Mouse (Mus musculus) forebrain, embryonic 13.5 days (tissue): ENCODE data around the gene Ascc2. TPM values are rescaled to one million over a fixed set of nuclear protein-coding genes. Genes with fewer than 3 reads are reported as not detected.

Source experiments
- ATAC-seq: fragments of 200-750 bp; cut with Nextera tagmentation; 2 replicates; pipeline ENCODE4 v1.8.0; 2017
- H3K27ac ChIP-seq: fragments of 300-500 bp; sonication (generic); 2 replicates; pipeline ENCODE4 v1.5.1; 2015; ENCODE audit warnings: inconsistent platforms, mild to moderate bottlenecking, moderate library complexity
- H3K27me3 ChIP-seq: fragments of 300-500 bp; sonication (generic); 2 replicates; pipeline ENCODE4 v1.6.1; 2015; ENCODE audit warnings: mild to moderate bottlenecking, inconsistent platforms
- H3K36me3 ChIP-seq: fragments of 300-500 bp; sonication (generic); 2 replicates; pipeline ENCODE4 v1.6.1; 2015; ENCODE audit warnings: mild to moderate bottlenecking, inconsistent platforms; ENCODE audit not compliant: poor library complexity, severe bottlenecking
- H3K4me1 ChIP-seq: fragments of 300-500 bp; sonication (generic); 2 replicates; pipeline ENCODE4 v1.6.1; 2015; ENCODE audit warnings: inconsistent platforms
- H3K4me2 ChIP-seq: fragments of 300-500 bp; sonication (generic); 2 replicates; pipeline ENCODE4 v1.6.1; 2015; ENCODE audit warnings: inconsistent platforms, mild to moderate bottlenecking, moderate library complexity
- H3K4me3 ChIP-seq: fragments of 300-500 bp; sonication (generic); 2 replicates; pipeline ENCODE4 v1.5.1; 2015; ENCODE audit warnings: mild to moderate bottlenecking, inconsistent platforms
- H3K9ac ChIP-seq: fragments of 300-500 bp; sonication (generic); 2 replicates; pipeline ENCODE4 v1.6.1; 2015; ENCODE audit warnings: mild to moderate bottlenecking, inconsistent platforms
- H3K9me3 ChIP-seq: fragments of 300-500 bp; sonication (generic); replicated peaks from 2 replicates; pipeline ENCODE4 v1.6.1; 2016; ENCODE audit warnings: inconsistent platforms
- WGBS: fragments of 180-500 bp; shearing (Covaris S2); methylation state at CpG from one replicate; pipeline ENCODE4 v1.1.7; 2015; 5-methylcytosine and 5-hydroxymethylcytosine counted together
- polyA plus RNA-seq: library from polyadenylated mRNA; unstranded; fragments of >200 nt; fragmentation: Nextera tagmentation; extraction: Ambion mirVana; gene quantifications from 2 replicates; pipeline ENCODE4 v1.2.1, GENCODE M21; 2015

Ascc2 gene
- polyA plus RNA-seq, 1 experiment from 2014 or later = 25.2 TPM

GRCm38 (mm10) chr11:4606541-4606940 is 31.0 kb upstream of the Ascc2 start:
- Histone ChIP-seq H3K27ac (no peak overlapping the region), H3K36me3 (no peaks in the 10 kb centered on the region), H3K27me3 (no peaks in the 10 kb centered on the region), H3K9me3 (no peaks in the 10 kb centered on the region), H3K9ac (no peak overlapping the region), H3K4me3 (no peak overlapping the region), H3K4me1 (peaks cover 18% of the 10 kb centered on the region), H3K4me2 (no peak overlapping the region)
- whole genome bisulfite sequencing = 84% methylated on average over 1 of the region's 1 CpGs
- no peak for ATAC-seq

GRCm38 (mm10) chr11:4611904-4612303 is 25.6 kb upstream of the Ascc2 start:
- Histone ChIP-seq H3K4me2 (no peak overlapping the region), H3K27ac (no peak overlapping the region), H3K9me3 (no peaks in the 10 kb centered on the region), H3K27me3 (no peaks in the 10 kb centered on the region), H3K4me1 (no peaks in the 10 kb centered on the region), H3K4me3 (no peak overlapping the region), H3K36me3 (no peaks in the 10 kb centered on the region), H3K9ac (no peak overlapping the region)
- WGBS = 82% methylated on average over 2 of the region's 2 CpGs
- no peak for ATAC-seq

GRCm38 (mm10) chr11:4620017-4620485 is 17.5 kb upstream of the Ascc2 start, which contains the start of gene Gm11032:
TSS of gene Gm11032 (plus strand) at chr11:4620067.
- Histone ChIP-seq H3K27ac (no peak within 1 kb of the TSS), H3K4me3 (no peak within 1 kb of the TSS), H3K9ac (no peak within 1 kb of the TSS), H3K4me2 (no peak within 1 kb of the TSS), H3K4me1 (no peaks in the 10 kb centered on the region), H3K9me3 (no peaks in the 10 kb centered on the region), H3K27me3 (no peaks in the 10 kb centered on the region), H3K36me3 (no peaks in the 10 kb centered on the region)
- WGBS = 89% methylated on average over 16 of the region's 16 CpGs
- no peak for ATAC-seq

GRCm38 (mm10) chr11:4620501-4621108 is 16.9 kb upstream of the Ascc2 start:
- Histone ChIP-seq H3K4me3 (no peak overlapping the region), H3K9me3 (no peaks in the 10 kb centered on the region), H3K27ac (no peak overlapping the region), H3K4me1 (no peaks in the 10 kb centered on the region), H3K4me2 (no peak overlapping the region), H3K9ac (no peak overlapping the region), H3K27me3 (no peaks in the 10 kb centered on the region), H3K36me3 (no peaks in the 10 kb centered on the region)
- ATAC-seq = no peak
- 60% methylated on average over 13 of the region's 13 CpGs for WGBS

GRCm38 (mm10) chr11:4621866-4622265 is 15.7 kb upstream of the Ascc2 start:
- Histone ChIP-seq H3K9ac (no peak overlapping the region), H3K9me3 (no peaks in the 10 kb centered on the region), H3K27me3 (no peaks in the 10 kb centered on the region), H3K27ac (no peak overlapping the region), H3K36me3 (no peaks in the 10 kb centered on the region), H3K4me3 (no peak overlapping the region), H3K4me1 (no peaks in the 10 kb centered on the region), H3K4me2 (no peak overlapping the region)
- 89% methylated on average over 4 of the region's 4 CpGs for whole genome bisulfite sequencing
- ATAC-seq = no peak

GRCm38 (mm10) chr11:4622442-4622986 is 15.0 kb upstream of the Ascc2 start:
- H3K4me3 ChIP-seq = no peak overlapping the region
- no peak overlapping the region for H3K9ac ChIP-seq
- 76% methylated on average over 7 of the region's 7 CpGs for WGBS
- H3K36me3 ChIP-seq = no peaks in the 10 kb centered on the region
- no peak overlapping the region for H3K4me2 ChIP-seq
- no peaks in the 10 kb centered on the region for H3K27me3 ChIP-seq
- no peaks in the 10 kb centered on the region for H3K9me3 ChIP-seq
- no peak overlapping the region for H3K27ac ChIP-seq
- no peak for ATAC-seq
- H3K4me1 ChIP-seq = no peaks in the 10 kb centered on the region; the same call in 1 of the 2 replicates

- H3K4me2 ChIP-seq = no peak overlapping the region
- no peak overlapping the region for H3K27ac ChIP-seq
- no peaks in the 10 kb centered on the region for H3K36me3 ChIP-seq
- WGBS = 54% methylated on average over 5 of the region's 5 CpGs
- H3K27me3 ChIP-seq = no peaks in the 10 kb centered on the region
- H3K4me3 ChIP-seq = no peak overlapping the region
- H3K4me1 ChIP-seq = no peaks in the 10 kb centered on the region; the same call in 1 of the 2 replicates
- no peaks in the 10 kb centered on the region for H3K9me3 ChIP-seq
- no peak overlapping the region for H3K9ac ChIP-seq
- no peak for ATAC-seq
These were observed 14.6 kb upstream of the Ascc2 start for GRCm38 (mm10) chr11:4622997-4623396.

GRCm38 (mm10) chr11:4625931-4626330 is 11.6 kb upstream of the Ascc2 start:
- Histone ChIP-seq H3K9ac (no peak overlapping the region), H3K27me3 (no peaks in the 10 kb centered on the region), H3K4me3 (no peak overlapping the region), H3K4me1 (peaks cover 4% of the 10 kb centered on the region; the same call in 1 of the 2 replicates), H3K27ac (no peak overlapping the region), H3K4me2 (no peak overlapping the region), H3K9me3 (no peaks in the 10 kb centered on the region), H3K36me3 (no peaks in the 10 kb centered on the region)
- 72% methylated on average over 7 of the region's 7 CpGs for WGBS
- no peak for ATAC-seq

- no peak for ATAC-seq
- H3K36me3 ChIP-seq = no peaks in the 10 kb centered on the region
- no peak overlapping the region for H3K4me2 ChIP-seq
These were observed 9.9 kb upstream of the Ascc2 start for GRCm38 (mm10) chr11:4627636-4628035.

GRCm38 (mm10) chr11:4629861-4630280 is 7.7 kb upstream of the Ascc2 start:
- Histone ChIP-seq H3K9me3 (no peaks in the 10 kb centered on the region), H3K4me1 (peaks cover 4% of the 10 kb centered on the region; the same call in 1 of the 2 replicates), H3K36me3 (no peaks in the 10 kb centered on the region), H3K27me3 (no peaks in the 10 kb centered on the region), H3K9ac (no peak overlapping the region), H3K27ac (no peak overlapping the region), H3K4me2 (no peak overlapping the region), H3K4me3 (no peak overlapping the region)
- no peak for ATAC-seq
- 42% methylated on average over 8 of the region's 8 CpGs for WGBS

More at GRCm38 (mm10) chr11:4627636-4628035, 9.9 kb upstream of the Ascc2 start:
- Histone ChIP-seq H3K27ac (no peak overlapping the region), H3K9me3 (no peaks in the 10 kb centered on the region), H3K27me3 (no peaks in the 10 kb centered on the region), H3K4me1 (peaks cover 4% of the 10 kb centered on the region; the same call in 1 of the 2 replicates), H3K4me3 (no peak overlapping the region), H3K9ac (no peak overlapping the region)
- 64% methylated on average over 7 of the region's 7 CpGs for WGBS

- no peak for ATAC-seq
These were observed 4.1 kb upstream of the Ascc2 start for GRCm38 (mm10) chr11:4633420-4633819.

GRCm38 (mm10) chr11:4634395-4634794 is 3.2 kb upstream of the Ascc2 start:
- Histone ChIP-seq H3K9ac (no peak overlapping the region), H3K9me3 (no peaks in the 10 kb centered on the region), H3K27ac (no peak overlapping the region), H3K4me3 (no peak overlapping the region), H3K27me3 (no peaks in the 10 kb centered on the region), H3K4me2 (no peak overlapping the region), H3K4me1 (peaks cover 17% of the 10 kb centered on the region), H3K36me3 (no peaks in the 10 kb centered on the region)
- no peak for ATAC-seq
- 82% methylated on average over 5 of the region's 5 CpGs for WGBS

More at GRCm38 (mm10) chr11:4633420-4633819, 4.1 kb upstream of the Ascc2 start:
- Histone ChIP-seq H3K27ac (no peak overlapping the region), H3K4me3 (no peak overlapping the region), H3K9ac (no peak overlapping the region), H3K4me1 (peaks cover 9% of the 10 kb centered on the region), H3K9me3 (no peaks in the 10 kb centered on the region), H3K27me3 (no peaks in the 10 kb centered on the region), H3K36me3 (no peaks in the 10 kb centered on the region), H3K4me2 (no peak overlapping the region)
- WGBS = 45% methylated on average over 2 of the region's 2 CpGs
